Mouse (Mus musculus): ENCODE data around the gene Zfp148.

DNA sequence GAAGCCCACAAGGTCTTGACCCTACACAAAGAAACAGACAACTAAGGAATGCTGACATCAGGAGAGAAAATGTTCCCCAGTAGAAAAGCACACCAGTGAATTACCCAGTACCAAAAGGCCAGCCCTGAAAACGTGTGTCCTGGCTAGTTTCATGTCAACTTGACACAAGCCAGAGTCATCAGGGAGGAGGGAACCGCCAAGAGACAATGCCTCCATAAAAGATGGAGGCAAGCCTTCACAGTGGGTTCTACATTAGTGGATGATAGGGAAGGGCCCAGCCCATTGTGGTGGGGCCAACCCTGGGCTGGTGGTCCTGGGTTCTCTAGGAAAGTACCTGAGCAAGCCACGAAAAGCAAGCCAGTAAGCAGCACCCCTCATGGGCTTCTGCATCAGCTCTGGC is 34.3 kb upstream of the Zfp148 start:
- TF ChIP-seq BHLHE40 (IDR thresholded peaks at IDR 0.05; ENCODE audit: borderline replicate concordance, low read depth, low read length), result no peak
- no peak for TF ChIP-seq RCOR1 (IDR thresholded peaks at IDR 0.05; ENCODE audit: low read depth, low read length)
- no peak for TF ChIP-seq POLR2A (IDR thresholded peaks at IDR 0.05; ENCODE audit: control insufficient read depth in 1 of 2, insufficient read depth in 1 of 2, low read depth in 1 of 2, low read length in 2 of 2, poor library complexity in 1 of 2)
- no peak for TF ChIP-seq UBTF (IDR thresholded peaks at IDR 0.05; ENCODE audit: borderline replicate concordance, insufficient read depth, low read depth, low read length)
- TF ChIP-seq CTCF (IDR thresholded peaks at IDR 0.05 in 2 of 3, conservative IDR thresholded peaks at IDR 0.05 in 1 of 3; ENCODE audit: control insufficient read depth in 1 of 3, insufficient read depth in 1 of 3, low read depth in 2 of 3, low read length in 3 of 3, poor library complexity in 1 of 3, severe bottlenecking in 1 of 3), result no peak
- TF ChIP-seq SIN3A (IDR thresholded peaks at IDR 0.05; ENCODE audit: low read length), result no peak
- TF ChIP-seq GATA1 (IDR thresholded peaks at IDR 0.05; ENCODE audit: low read depth, low read length), result no peak
- no peak for TF ChIP-seq HCFC1 (IDR thresholded peaks at IDR 0.05; ENCODE audit: low read depth, low read length)
- TF ChIP-seq NRF1 (IDR thresholded peaks at IDR 0.05; ENCODE audit: insufficient read depth, low read depth, low read length, poor library complexity, severe bottlenecking), result no peak

Measured in MEL (cell line).